In genomic region chr1:171412001-171412441, GRCm38 (mm10) we compare ENCODE assay signal across 9 mouse cellular contexts. TPM values are rescaled to one million over a fixed set of nuclear protein-coding genes. Genes with fewer than 3 reads are reported as not detected.
A peak's percentile ranks its signal among the peaks of the same experiment; 100 is the strongest.
DNase-seq lines count a peak whose midpoint lies in the region; ATAC-seq and TF ChIP-seq lines count a peak whose summit lies in the region.
"Had no signal": no experiment of that assay in that cellular context is flagged by ENCODE, and none has a peak within 500 bp of the region (broad histone marks: within the 10 kb centered on the region; RNA-seq: fewer than 3 reads in every experiment).

No protein-coding gene starts in this region.

- 2% methylated on average over 20 of the region's 20 CpGs for WGBS in embryonic facial prominence, embryonic 10.5 days
- under 1% methylated on average over 20 of the region's 20 CpGs for WGBS in heart, postnatal 0 days
- 0% methylated on average over 20 of the region's 20 CpGs for WGBS in macrophage (ENCODE audit: missing documents)

- H3K4me1 ChIP-seq in G1E (ENCODE audit: insufficient read depth, low read depth, low read length) = peaks cover 26% of the 10 kb centered on the region
- peaks cover 15% of the 10 kb centered on the region for H3K4me1 ChIP-seq in embryonic facial prominence, embryonic 10.5 days
- no peaks in the 10 kb centered on the region for H3K4me1 ChIP-seq in heart, postnatal 0 days (ENCODE audit: control insufficient read depth, insufficient read depth)

- peak overlapping the region; percentile 98 for H3K9ac ChIP-seq in heart, postnatal 0 days (replicated peaks; ENCODE audit: low read depth, low read length)

- ATAC-seq in G1E (ENCODE audit: extremely low read depth, insufficient number of reproducible peaks, low FRiP score, poor library complexity, severe bottlenecking) = peak; percentile 47
- peak; percentile 31 for ATAC-seq in heart, postnatal 0 days (ENCODE audit: insufficient read depth, low read depth)

- peaks cover 12% of the 10 kb centered on the region for H3K27me3 ChIP-seq in G1E (ENCODE audit: insufficient read depth, low read length)
- H3K27me3 ChIP-seq in embryonic facial prominence, embryonic 10.5 days (replicated peaks; ENCODE audit: low read depth, poor library complexity, severe bottlenecking) = peaks cover 20% of the 10 kb centered on the region
- H3K27me3 ChIP-seq in heart, postnatal 0 days (ENCODE audit: control insufficient read depth, insufficient read depth, low read length) = no peaks in the 10 kb centered on the region; the same call in 1 of the 2 replicates

- H3K4me3 ChIP-seq in G1E (ENCODE audit: low read depth, low read length) = peak overlapping the region; percentile 87
- H3K4me3 ChIP-seq in embryonic facial prominence, embryonic 10.5 days = peak overlapping the region; percentile 97
- H3K4me3 ChIP-seq in heart, postnatal 0 days (ENCODE audit: low read depth, low read length) = peak overlapping the region; percentile 88
- peak overlapping the region; percentile 94 for H3K4me3 ChIP-seq in macrophage (ENCODE audit: inconsistent target)

- peak overlapping the region; percentile 62 for H3K4me2 ChIP-seq in heart, postnatal 0 days (ENCODE audit: low read depth, low read length)

- peak; percentile 56 for DNase-seq in adrenal gland, adult 2 months
- DNase-seq in adrenal gland, postnatal 4 days (ENCODE audit: low spot score in 2 of 2) = no peak
- peak; percentile 37 for DNase-seq in G1E (ENCODE audit: low spot score)
- peak; percentile 69 for DNase-seq in embryonic facial prominence, embryonic 10.5 days (ENCODE audit: low spot score)
- DNase-seq in heart, postnatal 0 days (ENCODE audit: low spot score) = peak; percentile 61
- peak; percentile 54 to 69 for DNase-seq in kidney, postnatal 4 days
- peak; percentile 37 for DNase-seq in spleen, adult 12 weeks (ENCODE audit: low spot score)

- no peak for TF ChIP-seq CTCF in G1E (IDR thresholded peaks at IDR 0.05; ENCODE audit: low read depth, low read length)
- peak; percentile 2; the same call in 1 of the 2 replicates for TF ChIP-seq CTCF in heart, postnatal 0 days (IDR thresholded peaks at IDR 0.05; ENCODE audit: low read depth)

- H3K36me3 ChIP-seq in G1E (replicated peaks) (peaks cover 35% of the 10 kb centered on the region), macrophage (ENCODE audit: inconsistent target) (peaks cover 46% of the 10 kb centered on the region)
- H3K36me3 ChIP-seq in embryonic facial prominence, embryonic 10.5 days (replicated peaks) = peaks cover 38% of the 10 kb centered on the region
- peaks cover 21% of the 10 kb centered on the region for H3K36me3 ChIP-seq in heart, postnatal 0 days (replicated peaks; ENCODE audit: control insufficient read depth, insufficient read depth, low read length)

- H3K27ac ChIP-seq in embryonic facial prominence, embryonic 10.5 days (replicated peaks) = peak overlapping the region; percentile 97
- peak overlapping the region; percentile 92 for H3K27ac ChIP-seq in heart, postnatal 0 days (ENCODE audit: low read depth)
- peak overlapping the region; percentile 86 for H3K27ac ChIP-seq in macrophage

- no peaks in the 10 kb centered on the region for H3K9me3 ChIP-seq in G1E (replicated peaks)
- H3K9me3 ChIP-seq in embryonic facial prominence, embryonic 10.5 days = no peaks in the 10 kb centered on the region
- no peaks in the 10 kb centered on the region for H3K9me3 ChIP-seq in heart, postnatal 0 days (replicated peaks; ENCODE audit: control insufficient read depth, low read length)

- H3K79me2 ChIP-seq in macrophage (ENCODE audit: inconsistent target) = peaks cover 49% of the 10 kb centered on the region

- no peak for TF ChIP-seq EP300 in heart, postnatal 0 days (IDR thresholded peaks at IDR 0.05; ENCODE audit: low read depth)

RNA-seq across cellular contexts. Expression of gene Usf1, which starts 0.9 kb away (rescaled TPM):
- total RNA-seq in adrenal gland, adult 2 months (2021) = 10 to 100 TPM; 50.9 to 68.8 TPM
- 71.6 and 85.0 TPM in 2 replicates for polyA plus RNA-seq in adrenal gland, adult 2 months (2012; rRNA removed)
- 10 to 100 TPM; 81.4 to 84.8 TPM for total RNA-seq in adrenal gland, postnatal 4 days (2021)
- total RNA-seq in G1E (2014; fragmentation: Nextera tagmentation) (17.6 and 19.0 TPM in 2 replicates), G1E (2017) (41.9 and 56.8 TPM in 2 replicates)
- polyA plus RNA-seq in G1E (2012) (30.0 and 38.9 TPM in 2 replicates), macrophage (2018) (32.8 to 94.5 TPM (median 36.5 TPM) in 3 replicates)
- polyA plus RNA-seq in embryonic facial prominence, embryonic 10.5 days (2016; fragmentation: Nextera tagmentation; extraction: Ambion mirVana) = 138 and 139 TPM in 2 replicates
- total RNA-seq in heart, postnatal 0 days (2014; rRNA removed; ENCODE audit: low replicate concordance) = 80.2 and 82.0 TPM in 2 replicates
- polyA plus RNA-seq in heart, postnatal 0 days (2015; fragmentation: Nextera tagmentation; extraction: Ambion mirVana) = 47.7 and 48.8 TPM in 2 replicates
- total RNA-seq in macrophage (2018; cell fraction: chromatin; rRNA removed) = 100 to 1,000 TPM in 13 of 26 experiments, 10 to 100 TPM in 13; 15.3 to 166 (median 89.3) TPM
- total RNA-seq in macrophage (2018; cell fraction: cytosol; rRNA removed) = 100 to 1,000 TPM in 3 of 26 experiments, 10 to 100 TPM in 23; 23.4 to 110 (median 71.3) TPM
- 100 to 1,000 TPM in 4 of 26 experiments, 10 to 100 TPM in 22; 19.4 to 125 (median 66.8) TPM for total RNA-seq in macrophage (2018; cell fraction: nucleus; rRNA removed)

RNA-seq across cellular contexts. Expression of gene Tstd1, which starts 6.7 kb away (rescaled TPM):
- 1 to 10 TPM; 3.0 to 5.0 TPM for total RNA-seq in adrenal gland, adult 2 months (2021)
- polyA plus RNA-seq in adrenal gland, adult 2 months (2012; rRNA removed) = 0.49 and 0.99 TPM in 2 replicates
- 10 to 100 TPM in 1 of 2 experiments, 1 to 10 TPM in 1; 6.3 to 15.1 TPM for total RNA-seq in adrenal gland, postnatal 4 days (2021)
- total RNA-seq in G1E (2014; fragmentation: Nextera tagmentation) (1.7 TPM in 1 of 2 replicates, not detected in the other), G1E (2017) (2.9 and 3.7 TPM in 2 replicates)
- polyA plus RNA-seq in G1E (2012) (0.41 and 0.42 TPM in 2 replicates), macrophage (2018) (1.3 TPM in 1 of 3 replicates, not detected in the others)
- 6.0 and 9.0 TPM in 2 replicates for polyA plus RNA-seq in embryonic facial prominence, embryonic 10.5 days (2016; fragmentation: Nextera tagmentation; extraction: Ambion mirVana)
- total RNA-seq in heart, postnatal 0 days (2014; rRNA removed; ENCODE audit: low replicate concordance) = not detected in 2 replicates
- polyA plus RNA-seq in heart, postnatal 0 days (2015; fragmentation: Nextera tagmentation; extraction: Ambion mirVana) = 1.1 and 2.5 TPM in 2 replicates
- 10 to 100 TPM in 4 of 26 experiments, 1 to 10 TPM in 18, not detected in 4; 1.3 to 12.9 (median 6.6) TPM for total RNA-seq in macrophage (2018; cell fraction: chromatin; rRNA removed)
- 1 to 10 TPM in 3 of 26 experiments, under 1 TPM in 9, not detected in 14; 0.19 to 1.5 (median 0.51) TPM for total RNA-seq in macrophage (2018; cell fraction: cytosol; rRNA removed)
- 10 to 100 TPM in 2 of 26 experiments, 1 to 10 TPM in 20, not detected in 4; 1.3 to 13.5 (median 4.4) TPM for total RNA-seq in macrophage (2018; cell fraction: nucleus; rRNA removed)

RNA-seq across cellular contexts. Expression of gene Arhgap30, which starts 23.3 kb away (rescaled TPM):
- 1 to 10 TPM; 2.7 to 4.1 TPM for total RNA-seq in adrenal gland, adult 2 months (2021)
- 2.3 and 2.6 TPM in 2 replicates for polyA plus RNA-seq in adrenal gland, adult 2 months (2012; rRNA removed)
- 1 to 10 TPM; 3.2 to 4.7 TPM for total RNA-seq in adrenal gland, postnatal 4 days (2021)
- total RNA-seq in G1E (2014; fragmentation: Nextera tagmentation) (2.0 and 2.9 TPM in 2 replicates), G1E (2017) (9.2 and 11.4 TPM in 2 replicates)
- polyA plus RNA-seq in G1E (2012) (3.9 and 4.6 TPM in 2 replicates), macrophage (2018) (119 to 178 TPM (median 125 TPM) in 3 replicates)
- 0.65 and 0.72 TPM in 2 replicates for polyA plus RNA-seq in embryonic facial prominence, embryonic 10.5 days (2016; fragmentation: Nextera tagmentation; extraction: Ambion mirVana)
- 1.6 and 3.4 TPM in 2 replicates for total RNA-seq in heart, postnatal 0 days (2014; rRNA removed; ENCODE audit: low replicate concordance)
- 0.52 and 0.79 TPM in 2 replicates for polyA plus RNA-seq in heart, postnatal 0 days (2015; fragmentation: Nextera tagmentation; extraction: Ambion mirVana)
- 100 to 1,000 TPM; 134 to 533 (median 366) TPM for total RNA-seq in macrophage (2018; cell fraction: chromatin; rRNA removed)
- total RNA-seq in macrophage (2018; cell fraction: cytosol; rRNA removed) = 100 to 1,000 TPM in 23 of 26 experiments, 10 to 100 TPM in 3; 87.2 to 172 (median 137) TPM
- 100 to 1,000 TPM; 143 to 504 (median 375) TPM for total RNA-seq in macrophage (2018; cell fraction: nucleus; rRNA removed)
- polyA plus RNA-seq: Patski had no signal

RNA-seq across cellular contexts. Expression of gene F11r, which starts 25.3 kb away (rescaled TPM):
- 10 to 100 TPM; 29.7 to 45.8 TPM for total RNA-seq in adrenal gland, adult 2 months (2021)
- polyA plus RNA-seq in adrenal gland, adult 2 months (2012; rRNA removed) = 23.5 and 25.1 TPM in 2 replicates
- 10 to 100 TPM; 43.0 to 47.0 TPM for total RNA-seq in adrenal gland, postnatal 4 days (2021)
- total RNA-seq in G1E (2014; fragmentation: Nextera tagmentation) = not detected in 2 replicates
- total RNA-seq in G1E (2017) = 0.11 and 1.2 TPM in 2 replicates
- polyA plus RNA-seq in G1E (2012) = not detected in 2 replicates
- 34.7 and 37.6 TPM in 2 replicates for polyA plus RNA-seq in embryonic facial prominence, embryonic 10.5 days (2016; fragmentation: Nextera tagmentation; extraction: Ambion mirVana)
- 45.6 and 75.5 TPM in 2 replicates for total RNA-seq in heart, postnatal 0 days (2014; rRNA removed; ENCODE audit: low replicate concordance)
- polyA plus RNA-seq in heart, postnatal 0 days (2015; fragmentation: Nextera tagmentation; extraction: Ambion mirVana) = 75.8 and 78.3 TPM in 2 replicates
- 1 to 10 TPM in 9 of 26 experiments, under 1 TPM in 6, not detected in 11; 0.33 to 3.6 (median 1.2) TPM for total RNA-seq in macrophage (2018; cell fraction: chromatin; rRNA removed)
- 1 to 10 TPM in 8 of 26 experiments, under 1 TPM in 18; 0.31 to 1.9 (median 0.71) TPM for total RNA-seq in macrophage (2018; cell fraction: cytosol; rRNA removed)
- 1 to 10 TPM in 16 of 26 experiments, under 1 TPM in 9, not detected in 1; 0.28 to 7.1 (median 1.4) TPM for total RNA-seq in macrophage (2018; cell fraction: nucleus; rRNA removed)
- polyA plus RNA-seq in macrophage (2018) = 0.39 to 1.7 TPM (median 0.56 TPM) in 3 replicates

RNA-seq across cellular contexts. Expression of gene Nectin4, which starts 42.1 kb away (rescaled TPM):
- total RNA-seq in adrenal gland, adult 2 months (2021) = under 1 TPM; 0.09 to 0.14 TPM
- 0.20 and 0.21 TPM in 2 replicates for polyA plus RNA-seq in adrenal gland, adult 2 months (2012; rRNA removed)
- total RNA-seq in adrenal gland, postnatal 4 days (2021) = under 1 TPM; 0.34 to 0.59 TPM
- total RNA-seq in G1E (2014; fragmentation: Nextera tagmentation) (not detected in 2 replicates), G1E (2017) (0.12 TPM in 1 of 2 replicates, not detected in the other)
- polyA plus RNA-seq in G1E (2012) (0.01 TPM in 1 of 2 replicates, not detected in the other), macrophage (2018) (14.3 to 25.8 TPM (median 18.7 TPM) in 3 replicates)
- polyA plus RNA-seq in embryonic facial prominence, embryonic 10.5 days (2016; fragmentation: Nextera tagmentation; extraction: Ambion mirVana) = 2.6 and 4.6 TPM in 2 replicates
- 2.7 TPM in 1 of 2 replicates, not detected in the other for total RNA-seq in heart, postnatal 0 days (2014; rRNA removed; ENCODE audit: low replicate concordance)
- 0.07 and 0.14 TPM in 2 replicates for polyA plus RNA-seq in heart, postnatal 0 days (2015; fragmentation: Nextera tagmentation; extraction: Ambion mirVana)
- 10 to 100 TPM in 20 of 26 experiments, 1 to 10 TPM in 6; 3.4 to 39.1 (median 20.3) TPM for total RNA-seq in macrophage (2018; cell fraction: chromatin; rRNA removed)
- total RNA-seq in macrophage (2018; cell fraction: cytosol; rRNA removed) = 10 to 100 TPM; 13.0 to 64.3 (median 29.2) TPM
- 100 to 1,000 TPM in 4 of 26 experiments, 10 to 100 TPM in 22; 23.6 to 124 (median 49.3) TPM for total RNA-seq in macrophage (2018; cell fraction: nucleus; rRNA removed)

Comparison
In these comparisons a context has a peak if more than half of its experiments do, and no peak if none do; other contexts are left out.
1. DNase-seq: peak in adrenal gland, adult 2 months (single experiment), G1E (single experiment), embryonic facial prominence, embryonic 10.5 days (single experiment), heart, postnatal 0 days (single experiment), kidney, postnatal 4 days (2 of 2) and spleen, adult 12 weeks (single experiment); none in adrenal gland, postnatal 4 days (0 of 2).
2. RNA of gene Arhgap30, which starts 23.3 kb away (polyA plus RNA-seq): 119 to 178 TPM in macrophage; 3.9 to 4.6 TPM in G1E, 2.3 to 2.6 TPM in adrenal gland, adult 2 months, 0.52 to 0.79 TPM in heart, postnatal 0 days and 0.65 to 0.72 TPM in embryonic facial prominence, embryonic 10.5 days; every median in the first group is over 10 times any median in the second.
3. Peak in every context shown above with its lines, with median percentiles within 50 percentile points of each other: H3K4me3 ChIP-seq and H3K27ac ChIP-seq.